Mouse (Mus musculus) small intestine, adult 2 months (tissue): ENCODE results near the gene Klhl5. TPM values are rescaled to one million over a fixed set of nuclear protein-coding genes. Genes with fewer than 3 reads are reported as not detected.

Experiments
- H3K27ac ChIP-seq: fragments of 200-500 bp; 2 replicates; pipeline ENCODE4 v1.5.1; 2012; ENCODE audit warnings: low read depth, low read length, control low read depth, inconsistent platforms; ENCODE audit not compliant: insufficient read depth
- H3K27me3 ChIP-seq: fragments of 200-500 bp; 2 replicates; pipeline ENCODE4 v1.6.1; 2012; ENCODE audit warnings: mild to moderate bottlenecking, moderate library complexity, low read length, inconsistent platforms; ENCODE audit not compliant: control insufficient read depth, insufficient read depth
- H3K36me3 ChIP-seq: fragments of 200-500 bp; 2 replicates; pipeline ENCODE4 v1.6.1; 2012; ENCODE audit warnings: mild to moderate bottlenecking, low read length, control low read depth, inconsistent platforms; ENCODE audit not compliant: control insufficient read depth, insufficient read depth
- H3K4me1 ChIP-seq: fragments of 200-500 bp; 2 replicates; pipeline ENCODE4 v1.6.1; 2012; ENCODE audit warnings: low read length, inconsistent platforms, mixed read lengths; ENCODE audit not compliant: control insufficient read depth, insufficient read depth, insufficient read length
- H3K4me3 ChIP-seq: fragments of 200-500 bp; 2 replicates; pipeline ENCODE4 v1.5.1; 2012; ENCODE audit warnings: low read depth, mild to moderate bottlenecking, control low read depth, inconsistent platforms, low read length, moderate library complexity
- CTCF ChIP-seq: fragments of 200-500 bp; IDR thresholded peaks from 2 replicates; pipeline ENCODE4 v1.5.1; 2012; ENCODE audit warnings: low read depth, mild to moderate bottlenecking, control low read depth, inconsistent platforms, low read length, moderate library complexity, mixed read lengths; ENCODE audit not compliant: insufficient replicate concordance, insufficient read length; ENCODE audit errors: extremely low read depth
- POLR2A ChIP-seq: fragments of 200-500 bp; IDR thresholded peaks from 2 replicates; pipeline ENCODE4 v1.6.1; 2012; ENCODE audit warnings: low read depth, mild to moderate bottlenecking, control low read depth, inconsistent platforms, low read length, moderate library complexity
- WGBS: fragments of 180-500 bp; shearing (Covaris S2); methylation state at CpG from one replicate; pipeline ENCODE4 v1.1.7; 2018; 5-methylcytosine and 5-hydroxymethylcytosine counted together
- polyA plus RNA-seq: library from polyadenylated mRNA; depleted of rRNA; stranded (reverse); fragments of >200 nt; gene quantifications from 2 replicates; pipeline ENCODE4 v1.2.3, GENCODE M21; 2012; rRNA removed

The Klhl5 gene
- 4.6 and 6.6 TPM in 2 replicates for polyA plus RNA-seq

DNA sequence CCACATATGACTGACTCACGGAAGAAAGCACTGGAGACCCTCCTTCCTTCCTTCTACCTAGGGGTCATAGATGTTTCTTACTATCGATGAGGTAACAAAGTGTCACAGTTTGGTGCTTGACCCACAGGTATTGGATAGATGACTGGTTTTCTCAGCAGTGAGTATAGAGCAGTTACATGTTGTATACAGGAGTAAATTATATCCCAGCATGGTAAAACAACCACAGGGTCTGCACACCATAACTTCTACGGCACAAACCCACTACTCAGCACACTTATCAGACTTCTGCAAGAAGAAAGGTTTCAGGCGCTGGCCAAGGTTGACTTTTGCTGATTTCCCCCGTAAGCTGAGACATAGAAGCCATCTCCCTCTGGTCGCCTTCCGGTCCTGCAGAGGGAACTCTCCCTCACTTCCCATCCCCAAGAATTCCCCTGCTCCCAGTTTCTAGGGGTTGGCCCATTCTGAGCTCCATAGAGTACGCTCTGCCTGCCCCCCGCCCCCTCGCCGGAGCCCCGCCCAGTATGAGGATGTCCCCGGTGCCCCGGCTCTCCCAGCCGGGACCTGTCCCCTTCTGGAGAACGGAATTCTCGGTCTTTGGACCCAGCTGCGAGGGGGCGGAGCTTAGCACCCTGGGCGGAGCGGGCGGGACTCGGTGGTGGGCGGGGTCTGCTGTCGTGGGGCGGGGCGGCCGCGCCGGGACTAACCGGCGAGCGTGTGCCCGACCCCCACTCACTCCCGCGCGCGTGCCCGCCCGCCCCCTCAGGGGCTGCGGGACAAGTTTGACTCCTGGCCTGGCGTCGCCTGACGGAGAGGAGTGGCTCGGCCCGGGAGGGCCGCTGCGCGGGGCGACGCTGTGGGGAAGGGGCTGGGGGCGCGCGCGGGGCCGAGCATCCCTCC, at the start of gene Klhl5:
Klhl5 (plus strand) TSS at position 664 of the 897 bp plus-strand sequence.
- Histone ChIP-seq H3K4me3 (peak within 1 kb of the TSS; percentile 76), H3K27me3 (no peaks in the 10 kb centered on the region), H3K4me1 (peaks cover 4% of the 10 kb centered on the region; the same call in 1 of the 2 replicates), H3K36me3 (no peaks in the 10 kb centered on the region), H3K27ac (no peak within 1 kb of the TSS)
- WGBS, result 4% methylated on average over 54 of the region's 56 CpGs
- TF ChIP-seq CTCF (no peak), POLR2A (no peak)

DNA sequence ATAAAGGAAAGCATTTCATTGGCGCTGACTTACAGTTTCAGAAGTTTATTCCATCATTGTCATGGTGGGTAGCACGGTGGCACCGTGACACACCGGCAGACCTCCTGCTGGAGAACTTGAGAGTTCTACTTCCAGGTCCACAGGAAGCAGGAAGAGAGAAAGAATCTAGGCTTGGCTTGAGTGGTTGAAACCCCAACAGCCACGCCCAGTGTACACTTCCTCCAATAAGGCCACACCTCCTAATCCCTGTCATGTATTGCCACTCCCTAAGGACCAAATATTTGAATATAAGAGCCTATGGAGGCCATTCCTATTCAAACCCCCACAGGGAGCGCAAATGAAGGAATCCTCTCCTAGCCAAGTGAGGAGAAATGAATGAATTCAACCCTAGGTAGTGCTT, 49.7 kb upstream of the Klhl5 start:
- H3K36me3 ChIP-seq, result no peaks in the 10 kb centered on the region
- H3K4me1 ChIP-seq, result no peaks in the 10 kb centered on the region
- no peaks in the 10 kb centered on the region for H3K27me3 ChIP-seq
- 96% methylated on average over 6 of the region's 6 CpGs for WGBS
- H3K4me3 ChIP-seq, result no peak overlapping the region
- TF ChIP-seq POLR2A, result no peak
- no peak for TF ChIP-seq CTCF
- no peak overlapping the region for H3K27ac ChIP-seq

DNA sequence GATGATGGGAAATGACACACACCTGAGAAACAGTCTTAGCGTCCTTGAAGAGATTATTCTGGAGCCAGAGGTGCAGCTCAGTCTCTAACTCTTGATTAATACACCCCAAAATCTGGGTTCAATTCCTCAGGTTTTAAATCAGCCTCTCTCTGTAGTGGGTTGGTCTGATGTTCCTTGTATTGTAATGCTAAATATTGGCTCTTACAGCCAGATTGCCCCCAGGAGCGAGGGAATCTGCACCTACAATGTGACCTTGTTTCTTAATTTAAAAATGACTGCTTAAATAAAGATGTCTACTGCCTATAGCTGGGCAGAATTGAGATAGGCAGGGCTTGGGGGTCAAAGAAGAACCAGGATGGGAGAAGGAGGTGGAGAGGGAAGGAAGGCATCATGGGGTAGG, 47.5 kb upstream of the Klhl5 start:
- 87% methylated on average over 2 of the region's 2 CpGs for WGBS

DNA sequence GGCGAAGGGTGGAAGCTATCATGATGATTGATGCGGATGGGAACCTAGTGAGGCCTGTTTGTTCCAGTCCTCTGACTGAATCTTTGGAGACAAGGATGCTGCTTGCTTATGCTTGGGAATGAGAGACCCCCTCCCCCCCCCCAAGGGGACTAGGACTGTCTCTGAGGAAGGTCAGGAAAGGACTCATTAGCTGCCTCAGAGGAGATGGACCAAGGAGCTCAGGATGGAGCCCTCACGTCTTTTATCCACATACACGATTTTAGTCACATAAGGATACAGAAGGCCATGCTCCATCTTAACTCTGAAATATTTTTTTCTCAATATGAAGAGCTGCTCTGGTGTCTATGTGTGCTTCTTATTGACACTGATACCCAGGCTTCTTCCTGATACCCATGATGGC, 45.1 kb upstream of the Klhl5 start:
- Histone ChIP-seq H3K4me3 (no peak overlapping the region), H3K36me3 (no peaks in the 10 kb centered on the region), H3K27me3 (no peaks in the 10 kb centered on the region), H3K27ac (no peak overlapping the region), H3K4me1 (no peaks in the 10 kb centered on the region)
- 89% methylated on average over 4 of the region's 4 CpGs for WGBS
- TF ChIP-seq POLR2A (no peak), CTCF (no peak)

More for the DNA sequence above, 47.5 kb upstream of the Klhl5 start:
- Histone ChIP-seq H3K27me3 (no peaks in the 10 kb centered on the region), H3K27ac (no peak overlapping the region), H3K36me3 (no peaks in the 10 kb centered on the region), H3K4me3 (no peak overlapping the region), H3K4me1 (no peaks in the 10 kb centered on the region)
- no peak for TF ChIP-seq CTCF
- TF ChIP-seq POLR2A, result no peak

DNA sequence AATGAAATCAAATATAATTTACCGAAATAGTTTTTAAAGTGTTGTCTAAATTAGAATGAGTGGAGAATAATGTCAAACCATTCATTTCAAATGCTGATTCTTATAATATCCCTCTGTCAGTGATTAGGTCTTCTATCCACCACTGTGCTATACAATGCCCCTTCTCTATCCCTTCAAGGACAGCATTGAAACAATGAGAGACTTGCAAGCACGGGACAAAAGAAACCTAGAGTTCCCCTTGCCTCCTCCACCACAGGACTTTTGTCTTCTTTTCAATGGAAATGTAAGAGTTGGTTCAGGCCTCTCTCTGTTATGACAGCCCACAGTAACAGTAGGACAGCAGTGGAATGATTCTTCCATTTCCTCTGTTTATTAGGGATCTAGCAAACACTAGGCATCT, 44.1 kb upstream of the Klhl5 start:
- no peak overlapping the region for H3K4me3 ChIP-seq
- TF ChIP-seq CTCF (no peak), POLR2A (no peak)

DNA sequence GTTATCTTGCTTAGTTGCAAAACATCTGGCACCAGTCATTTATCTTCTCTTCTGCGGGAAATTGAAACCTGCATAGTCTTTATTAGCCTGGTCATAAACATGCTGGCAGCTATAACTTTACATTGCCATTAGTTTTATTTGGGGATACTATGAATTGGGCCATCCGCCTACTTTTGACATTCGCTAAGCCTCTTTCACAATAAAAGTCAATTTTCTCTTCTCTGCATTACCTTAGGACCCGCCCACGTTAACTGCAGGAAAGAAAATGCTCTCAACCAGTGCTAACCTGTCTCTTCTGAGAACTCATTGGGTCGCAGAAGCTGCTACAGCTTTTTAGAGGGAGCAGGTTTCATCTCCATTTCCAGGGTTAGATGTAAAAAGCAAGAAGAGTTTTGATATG, 39.2 kb upstream of the Klhl5 start:
- H3K36me3 ChIP-seq, result no peaks in the 10 kb centered on the region; the same call in 1 of the 2 replicates
- TF ChIP-seq POLR2A, result no peak
- TF ChIP-seq CTCF, result no peak
- H3K27me3 ChIP-seq, result no peaks in the 10 kb centered on the region
- WGBS, result 32% methylated on average over 6 of the region's 6 CpGs
- H3K4me3 ChIP-seq, result no peak overlapping the region
- H3K27ac ChIP-seq, result no peak overlapping the region
- H3K4me1 ChIP-seq, result no peaks in the 10 kb centered on the region

More for the DNA sequence above, 44.1 kb upstream of the Klhl5 start:
- H3K4me1 ChIP-seq, result no peaks in the 10 kb centered on the region
- H3K27ac ChIP-seq, result no peak overlapping the region
- 78% methylated on average over 2 of the region's 2 CpGs for WGBS
- no peaks in the 10 kb centered on the region for H3K27me3 ChIP-seq
- H3K36me3 ChIP-seq, result no peaks in the 10 kb centered on the region

DNA sequence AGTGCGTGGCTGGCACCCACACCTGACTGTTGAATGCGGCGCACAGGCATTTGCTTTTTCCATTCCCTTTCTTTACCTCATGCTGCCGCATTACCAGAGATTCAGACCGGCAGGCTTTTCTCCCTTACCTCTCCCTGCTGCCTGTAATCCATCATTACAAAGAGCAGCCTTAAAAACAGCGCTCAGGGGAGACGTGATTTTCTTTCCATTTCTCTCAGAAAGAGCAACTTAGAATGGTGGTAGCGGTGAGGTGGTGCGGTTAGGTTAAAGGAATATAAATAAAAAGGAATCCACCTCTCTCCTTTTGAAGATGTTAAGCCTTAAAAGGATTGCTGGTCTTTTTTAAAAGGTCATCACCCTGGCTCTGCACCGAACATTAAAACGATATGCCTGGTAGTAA, 37.5 kb upstream of the Klhl5 start:
- Histone ChIP-seq H3K36me3 (no peaks in the 10 kb centered on the region; the same call in 1 of the 2 replicates), H3K4me1 (no peaks in the 10 kb centered on the region), H3K27me3 (no peaks in the 10 kb centered on the region), H3K27ac (no peak overlapping the region), H3K4me3 (no peak overlapping the region)
- WGBS, result 87% methylated on average over 11 of the region's 11 CpGs
- TF ChIP-seq POLR2A (no peak), CTCF (no peak)
